Mouse (Mus musculus) midbrain, embryonic 16.5 days (tissue): ENCODE measurements around the gene Zfp808. TPM values are rescaled to one million over a fixed set of nuclear protein-coding genes. Genes with fewer than 3 reads are reported as not detected.

Experiments
- ATAC-seq: fragments of 200-750 bp; cut with Nextera tagmentation; 2 replicates; pipeline ENCODE4 v1.8.0; 2017; ENCODE audit warnings: moderate TSS enrichment
- H3K27ac ChIP-seq: fragments of 300-500 bp; sonication (generic); 2 replicates; pipeline ENCODE4 v1.5.1; 2014; ENCODE audit warnings: mild to moderate bottlenecking, low read length, mixed read lengths
- H3K27me3 ChIP-seq: fragments of 300-500 bp; sonication (generic); 2 replicates; pipeline ENCODE4 v1.6.1; 2014; ENCODE audit warnings: low read depth, low read length, mixed read lengths; ENCODE audit not compliant: control insufficient read depth, insufficient read depth
- H3K36me3 ChIP-seq: fragments of 300-500 bp; sonication (generic); 2 replicates; pipeline ENCODE4 v1.6.1; 2014; ENCODE audit warnings: mild to moderate bottlenecking, low read length, moderate library complexity, mixed read lengths; ENCODE audit not compliant: control insufficient read depth, insufficient read depth
- H3K4me1 ChIP-seq: fragments of 300-500 bp; sonication (generic); 2 replicates; pipeline ENCODE4 v1.6.1; 2014; ENCODE audit warnings: mild to moderate bottlenecking, low read length, mixed read lengths; ENCODE audit not compliant: control insufficient read depth, insufficient read depth
- H3K4me2 ChIP-seq: fragments of 300-500 bp; sonication (generic); 2 replicates; pipeline ENCODE4 v1.6.1; 2014; ENCODE audit warnings: mild to moderate bottlenecking, low read length, mixed read lengths
- H3K4me3 ChIP-seq: fragments of 300-500 bp; sonication (generic); 2 replicates; pipeline ENCODE4 v1.5.1; 2014; ENCODE audit warnings: low read depth, mild to moderate bottlenecking, low read length, moderate library complexity, mixed read lengths
- H3K9ac ChIP-seq: fragments of 300-500 bp; sonication (generic); 2 replicates; pipeline ENCODE4 v1.6.1; 2014; ENCODE audit warnings: low read depth, low read length, mixed read lengths
- H3K9me3 ChIP-seq: fragments of 300-500 bp; sonication (generic); replicated peaks from 2 replicates; pipeline ENCODE4 v1.6.1; 2014; ENCODE audit warnings: mild to moderate bottlenecking, low read length, mixed read lengths; ENCODE audit not compliant: control insufficient read depth, poor library complexity, severe bottlenecking
- WGBS: fragments of 180-500 bp; shearing (Covaris S2); extraction: QIAGEN DNeasy Blood & Tissue Kit; methylation state at CpG from one replicate; pipeline ENCODE4 v1.1.7; 2014; 5-methylcytosine and 5-hydroxymethylcytosine counted together
- polyA plus RNA-seq: library from polyadenylated mRNA; unstranded; fragments of >200 nt; fragmentation: Nextera tagmentation; extraction: Ambion mirVana; gene quantifications from 2 replicates; pipeline ENCODE4 v1.2.1, GENCODE M21; 2015

The Zfp808 gene
- polyA plus RNA-seq, 1 experiment from 2014 or later: 3.5 TPM

DNA sequence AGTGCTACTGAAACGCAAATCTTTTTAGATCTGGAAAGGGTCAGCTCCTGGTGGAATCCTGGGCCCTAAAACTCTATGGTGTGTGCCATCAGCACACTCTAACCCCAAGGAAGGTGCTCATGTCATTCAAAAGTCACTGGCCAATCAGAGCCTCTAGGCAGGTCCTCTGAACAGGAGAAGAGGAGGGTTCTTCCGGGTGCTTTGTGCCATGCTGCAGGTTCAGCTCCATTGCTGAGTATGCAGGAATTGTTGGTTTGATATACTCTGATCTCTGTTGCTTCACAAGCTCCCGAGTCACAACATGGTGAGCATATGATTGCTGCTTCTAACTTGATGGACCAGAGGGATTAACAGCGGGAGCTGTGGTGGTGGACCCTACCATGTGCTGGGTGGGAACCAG, 133.7 kb downstream of the Zfp808 start:
- H3K4me2 ChIP-seq: no peak overlapping the region
- WGBS: 82% methylated on average over 4 of the region's 4 CpGs
- no peaks in the 10 kb centered on the region for H3K4me1 ChIP-seq
- H3K4me3 ChIP-seq: no peak overlapping the region
- H3K27me3 ChIP-seq: no peaks in the 10 kb centered on the region
- no peaks in the 10 kb centered on the region for H3K36me3 ChIP-seq
- no peak overlapping the region for H3K9ac ChIP-seq
- no peak for ATAC-seq
- H3K9me3 ChIP-seq: peaks cover 41% of the 10 kb centered on the region
- H3K27ac ChIP-seq: no peak overlapping the region
